Mouse (Mus musculus) layer of hippocampus, adult 11-12 months (tissue): ENCODE results near the gene Rab12.
A peak's percentile ranks its signal among the peaks of the same experiment; 100 is the strongest.

Experiments used
- DNase-seq: peaks from one replicate; pipeline ENCODE4 v3.0.0; 2022; ENCODE audit warnings: low spot score

The Rab12 gene

DNA sequence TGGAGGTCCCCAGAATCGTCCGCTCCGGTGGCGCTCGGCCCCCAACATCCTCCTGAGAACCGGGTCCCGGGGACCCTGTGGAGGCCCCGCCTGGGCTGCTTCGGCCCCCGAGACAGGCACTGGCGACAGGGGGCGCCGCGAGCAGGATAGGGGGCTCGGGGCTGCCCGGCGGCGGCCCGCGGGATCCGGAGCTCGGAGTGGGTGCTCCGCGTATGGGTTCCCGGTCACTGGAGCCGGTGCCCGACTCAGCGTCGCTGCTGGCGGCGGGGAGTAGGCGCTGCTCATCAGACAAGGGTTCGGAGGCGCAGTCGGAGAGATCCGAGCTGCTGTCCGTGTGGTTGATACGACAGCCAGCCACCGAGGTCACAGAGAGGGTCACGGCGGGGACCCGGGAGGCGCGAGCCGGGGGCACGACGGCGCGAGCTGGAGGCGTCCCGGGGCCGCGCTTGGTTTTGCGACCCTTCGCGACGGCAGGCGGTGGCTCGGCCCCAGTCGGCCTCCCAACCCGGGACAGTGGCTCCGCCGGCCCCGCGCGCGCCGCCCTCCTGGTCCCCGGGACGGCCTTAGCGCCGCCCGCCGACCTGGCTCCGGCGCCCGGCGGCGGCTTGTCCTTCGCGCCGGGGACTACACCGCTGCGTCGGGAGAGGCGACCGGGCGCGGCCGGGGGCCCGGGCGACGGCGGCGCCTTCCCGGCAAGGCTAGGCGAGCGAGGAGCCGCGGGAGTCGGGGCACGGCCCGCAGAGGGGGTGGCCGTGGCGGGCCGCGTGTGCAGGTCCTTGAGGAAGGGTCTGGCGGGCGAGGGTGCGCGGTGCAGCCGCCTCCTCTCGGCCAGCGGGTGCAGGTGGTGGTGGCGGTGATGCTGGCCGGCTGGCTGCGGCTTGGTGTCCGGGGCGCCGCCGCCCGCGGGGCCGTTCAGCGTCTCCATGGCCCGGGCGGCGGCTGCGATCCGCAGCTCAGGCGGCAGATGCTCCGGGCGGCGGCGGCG lies 70.8 kb downstream of the Rab12 start:
- peak; percentile 49 for DNase-seq

DNA sequence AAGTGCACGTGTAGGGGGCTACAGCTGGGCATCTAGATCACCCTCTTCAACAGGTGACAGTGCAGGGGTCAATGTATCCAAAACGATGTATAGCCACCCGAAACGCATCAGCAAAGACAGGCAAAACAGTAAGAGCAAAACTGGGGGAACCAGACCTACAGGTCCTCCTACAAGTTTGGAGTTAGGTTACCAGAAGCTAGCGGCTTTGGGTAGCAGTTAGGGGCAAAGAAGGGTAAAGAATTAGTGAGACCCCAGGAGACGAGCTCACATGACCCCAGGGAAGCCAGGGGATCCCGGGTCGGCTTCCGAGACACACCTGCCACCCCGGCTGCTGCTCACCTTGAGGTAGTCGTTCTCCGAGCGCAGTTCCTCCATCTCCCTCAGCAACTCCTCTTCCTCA lies 71.6 kb downstream of the Rab12 start:
- peak; percentile 16 for DNase-seq

DNA sequence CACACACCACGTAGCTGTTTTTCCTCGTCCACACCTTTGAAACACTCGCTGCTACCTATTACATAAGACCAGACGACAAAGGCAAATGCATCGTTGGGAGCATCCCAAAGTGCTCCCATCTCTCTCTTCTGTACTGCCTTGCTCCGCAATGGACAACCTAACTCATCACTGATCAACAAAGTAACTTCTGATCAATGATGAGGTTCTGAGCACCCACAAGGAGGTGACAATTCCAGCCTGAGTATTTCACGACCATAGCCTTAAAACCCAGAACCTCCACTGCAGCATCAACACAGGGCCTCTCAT lies 72.6 kb downstream of the Rab12 start:
- DNase-seq = no peak

DNA sequence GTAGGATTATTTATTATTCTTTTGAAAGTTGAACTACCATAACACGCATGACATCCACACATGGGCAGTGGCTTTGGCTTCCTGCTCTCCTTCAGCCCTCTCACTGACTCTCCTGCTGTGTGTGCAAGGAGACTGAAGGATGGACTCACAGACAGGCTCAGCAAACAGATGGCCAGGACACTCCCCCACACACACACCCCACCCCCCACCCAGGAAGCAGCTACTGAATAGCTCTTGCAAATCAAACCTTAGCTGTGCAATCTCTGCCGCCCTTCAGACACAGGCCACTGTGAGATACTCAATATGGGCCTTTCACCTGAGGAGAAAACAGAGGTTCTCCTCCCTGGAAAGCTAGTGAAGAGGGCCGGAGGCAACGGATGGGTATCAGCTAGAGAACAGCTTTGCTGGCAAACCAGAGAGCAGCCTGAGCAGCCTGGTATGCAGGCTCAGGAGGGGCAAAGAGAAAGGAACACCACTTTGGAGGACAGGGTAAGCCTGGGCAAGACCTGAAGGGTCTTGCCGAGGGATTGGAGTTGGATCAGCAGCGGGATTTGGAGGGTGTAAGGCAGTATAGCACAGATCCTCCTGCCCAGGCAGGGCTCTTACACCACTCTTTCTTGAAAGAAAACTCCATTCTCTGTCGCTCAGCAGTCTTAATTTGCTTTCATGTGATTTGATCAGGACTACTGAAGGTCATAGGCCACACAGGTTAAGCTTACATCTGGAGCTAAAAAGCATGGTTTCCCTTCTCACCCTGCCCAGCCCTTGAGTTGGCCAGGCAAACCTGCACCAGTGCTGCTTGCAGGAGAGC lies 73.1 kb downstream of the Rab12 start:
- DNase-seq = no peak
